Mouse (Mus musculus) midbrain, embryonic 11.5 days (tissue): ENCODE measurements at regions not wholly inside any gene's neighbourhood (a gene's known extent, or its start where the extent isn't known, plus 50 kb on each side); places are given as distances from the start of the nearest gene placed in this dataset.
"Not testable (repeated sequence)": the region's sequence is repeated elsewhere in the genome, so short reads cannot be mapped to it uniquely, and the experiment has no call there.

Source experiments
- ATAC-seq: fragments of 200-750 bp; cut with Nextera tagmentation; 2 replicates; pipeline ENCODE4 v1.8.0; 2017; ENCODE audit warnings: moderate TSS enrichment, moderate library complexity; ENCODE audit not compliant: low FRiP score
- DNase-seq: peaks from one replicate; pipeline ENCODE4 v3.0.0; 2015; ENCODE audit warnings: low spot score; ENCODE audit errors: missing footprints
- H3K27ac ChIP-seq: fragments of 300-500 bp; sonication (generic); 2 replicates; pipeline ENCODE4 v1.5.1; 2014; ENCODE audit warnings: low read depth, low read length
- H3K27me3 ChIP-seq: fragments of 300-500 bp; sonication (generic); 2 replicates; pipeline ENCODE4 v1.6.1; 2014; ENCODE audit warnings: mild to moderate bottlenecking, low read length, moderate library complexity, mixed read lengths; ENCODE audit not compliant: control insufficient read depth, insufficient read depth
- H3K36me3 ChIP-seq: fragments of 300-500 bp; sonication (generic); 2 replicates; pipeline ENCODE4 v1.6.1; 2014; ENCODE audit warnings: mild to moderate bottlenecking, low read length, moderate library complexity, mixed read lengths; ENCODE audit not compliant: control insufficient read depth, insufficient read depth
- H3K4me1 ChIP-seq: fragments of 300-500 bp; sonication (generic); 2 replicates; pipeline ENCODE4 v1.6.1; 2014; ENCODE audit warnings: low read length; ENCODE audit not compliant: control insufficient read depth, insufficient read depth
- H3K4me2 ChIP-seq: fragments of 300-500 bp; sonication (generic); 2 replicates; pipeline ENCODE4 v1.6.1; 2014; ENCODE audit warnings: mild to moderate bottlenecking, moderate library complexity
- H3K4me3 ChIP-seq: fragments of 300-500 bp; sonication (generic); 2 replicates; pipeline ENCODE4 v1.5.1; 2014; ENCODE audit warnings: low read depth, low read length
- H3K9ac ChIP-seq: fragments of 300-500 bp; sonication (generic); 2 replicates; pipeline ENCODE4 v1.6.1; 2014; ENCODE audit warnings: low read length
- H3K9me3 ChIP-seq: fragments of 300-500 bp; sonication (generic); 2 replicates; pipeline ENCODE4 v1.6.1; 2016; ENCODE audit warnings: low read length; ENCODE audit not compliant: control insufficient read depth
- WGBS: fragments of 180-500 bp; shearing (Covaris S2); extraction: QIAGEN DNeasy Blood & Tissue Kit; methylation state at CpG from one replicate; pipeline ENCODE4 v1.1.7; 2014; 5-methylcytosine and 5-hydroxymethylcytosine counted together

DNA sequence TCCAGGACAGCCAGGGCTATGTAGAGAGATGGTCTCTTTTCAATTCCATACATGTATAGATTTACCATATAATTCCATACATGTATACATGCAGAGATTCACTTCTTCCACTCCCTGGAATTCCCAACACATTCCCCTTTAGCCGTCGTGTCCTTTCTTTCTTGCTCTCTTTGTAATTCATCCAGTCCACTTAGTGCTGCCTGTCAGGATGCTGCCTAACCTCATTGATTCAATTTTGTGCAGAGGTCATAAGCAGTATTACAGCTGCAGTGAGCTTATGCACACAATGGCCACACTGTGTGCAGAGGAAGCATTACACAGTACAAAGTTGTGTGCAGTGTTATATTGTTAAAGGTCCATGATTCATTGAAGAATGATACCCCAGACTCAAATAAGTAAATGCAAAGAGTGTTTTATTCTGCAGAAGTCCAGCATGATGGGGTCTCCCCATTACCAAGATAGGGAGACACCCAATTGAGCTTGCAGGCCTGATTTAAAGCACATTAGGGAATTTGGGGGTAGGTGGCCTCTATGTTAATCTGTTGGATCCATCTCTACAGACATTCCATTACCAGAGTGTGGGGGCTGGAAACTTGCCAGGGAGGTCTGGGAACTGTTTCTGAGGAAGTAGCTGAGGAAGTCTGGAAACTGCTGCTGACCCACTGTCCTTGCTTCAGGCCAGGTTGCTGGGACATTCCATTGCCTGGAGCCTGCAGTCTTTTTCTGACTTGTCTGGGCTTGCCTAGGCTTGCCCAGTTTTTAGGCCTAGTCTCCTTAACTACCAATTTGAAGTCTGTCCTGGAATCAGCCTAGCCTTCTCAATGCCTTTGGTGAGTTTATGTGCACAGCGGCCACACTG, 72.8 kb downstream of the Fam161a start:
- DNase-seq (no peak), ATAC-seq (no peak)
- H3K4me1 ChIP-seq, result no peaks in the 10 kb centered on the region
- H3K9ac ChIP-seq, result no peak overlapping the region
- H3K27me3 ChIP-seq, result no peaks in the 10 kb centered on the region
- no peaks in the 10 kb centered on the region for H3K36me3 ChIP-seq
- WGBS, result 64% methylated on average over 3 of the region's 3 CpGs
- no peak overlapping the region for H3K27ac ChIP-seq
- H3K4me2 ChIP-seq, result no peak overlapping the region
- H3K4me3 ChIP-seq, result no peak overlapping the region
- no peaks in the 10 kb centered on the region for H3K9me3 ChIP-seq

- Histone ChIP-seq H3K27ac (no peak overlapping the region), H3K4me2 (no peak overlapping the region), H3K36me3 (no peaks in the 10 kb centered on the region), H3K4me3 (no peak overlapping the region), H3K9ac (no peak overlapping the region), H3K4me1 (no peaks in the 10 kb centered on the region), H3K9me3 (no peaks in the 10 kb centered on the region), H3K27me3 (no peaks in the 10 kb centered on the region)
- WGBS, result 51% methylated on average over 4 of the region's 4 CpGs
- DNase-seq (no peak), ATAC-seq (no peak)
These were observed 74.3 kb downstream of the Fam161a start for GRCm38 (mm10) chr11:23081616-23082015.

DNA sequence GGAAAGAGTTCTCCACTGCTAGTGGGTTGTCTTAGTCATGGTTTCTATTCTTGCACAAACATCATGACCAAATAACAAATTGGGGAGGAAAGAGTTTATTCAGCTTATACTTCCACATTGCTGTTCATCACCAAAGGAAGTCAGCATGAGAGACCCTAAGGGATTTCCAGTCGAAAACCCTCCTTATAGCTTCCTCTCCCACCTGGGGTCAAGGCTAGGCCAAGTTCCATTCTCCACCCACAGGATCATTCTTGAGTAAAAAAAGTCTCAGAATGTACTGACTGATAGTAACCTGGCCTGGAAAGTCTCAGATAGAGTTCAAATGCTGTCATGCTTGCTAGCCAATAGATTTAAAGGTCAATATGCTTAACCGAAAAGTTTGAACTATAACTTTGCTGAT, 76.5 kb downstream of the Fam161a start:
- 86% methylated on average over 2 of the region's 2 CpGs for WGBS
- not testable (repeated sequence) for H3K27ac ChIP-seq, H3K9me3 ChIP-seq, H3K4me3 ChIP-seq, DNase-seq, H3K36me3 ChIP-seq, ATAC-seq, H3K4me1 ChIP-seq, H3K27me3 ChIP-seq, H3K9ac ChIP-seq, H3K4me2 ChIP-seq

GRCm38 (mm10) chr11:23095287-23095686, 88.0 kb downstream of the Fam161a start:
- DNase-seq, result no peak
- Histone ChIP-seq H3K4me1 (no peaks in the 10 kb centered on the region), H3K4me3 (no peak overlapping the region), H3K27me3 (no peaks in the 10 kb centered on the region), H3K9ac (no peak overlapping the region), H3K36me3 (no peaks in the 10 kb centered on the region), H3K4me2 (no peak overlapping the region), H3K9me3 (no peaks in the 10 kb centered on the region; the same call in 1 of the 2 replicates), H3K27ac (no peak overlapping the region)
- 85% methylated on average over 5 of the region's 5 CpGs for WGBS
- no peak for ATAC-seq

DNA sequence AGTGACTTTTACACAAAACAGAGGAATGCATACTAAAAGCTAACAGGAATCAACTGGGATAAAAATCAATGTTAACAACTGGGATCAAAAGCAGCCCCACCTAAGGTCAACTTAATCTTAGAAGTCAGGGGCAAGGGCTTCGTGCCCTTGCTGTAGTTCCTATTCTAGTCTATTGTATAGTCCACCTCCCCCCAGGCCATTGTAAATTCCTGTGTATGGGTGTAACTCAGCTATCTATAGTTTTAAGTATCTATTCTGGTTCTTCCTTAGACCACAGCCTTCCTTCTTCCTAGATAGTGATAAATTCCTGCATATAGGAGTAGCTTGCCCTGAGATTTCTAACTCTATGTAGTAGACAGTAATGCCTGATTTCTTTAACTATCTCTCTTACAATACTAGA, 88.4 kb downstream of the Fam161a start:
- H3K36me3 ChIP-seq, DNase-seq: not testable (repeated sequence)
- 58% methylated on average over 1 of the region's 1 CpGs for WGBS

DNA sequence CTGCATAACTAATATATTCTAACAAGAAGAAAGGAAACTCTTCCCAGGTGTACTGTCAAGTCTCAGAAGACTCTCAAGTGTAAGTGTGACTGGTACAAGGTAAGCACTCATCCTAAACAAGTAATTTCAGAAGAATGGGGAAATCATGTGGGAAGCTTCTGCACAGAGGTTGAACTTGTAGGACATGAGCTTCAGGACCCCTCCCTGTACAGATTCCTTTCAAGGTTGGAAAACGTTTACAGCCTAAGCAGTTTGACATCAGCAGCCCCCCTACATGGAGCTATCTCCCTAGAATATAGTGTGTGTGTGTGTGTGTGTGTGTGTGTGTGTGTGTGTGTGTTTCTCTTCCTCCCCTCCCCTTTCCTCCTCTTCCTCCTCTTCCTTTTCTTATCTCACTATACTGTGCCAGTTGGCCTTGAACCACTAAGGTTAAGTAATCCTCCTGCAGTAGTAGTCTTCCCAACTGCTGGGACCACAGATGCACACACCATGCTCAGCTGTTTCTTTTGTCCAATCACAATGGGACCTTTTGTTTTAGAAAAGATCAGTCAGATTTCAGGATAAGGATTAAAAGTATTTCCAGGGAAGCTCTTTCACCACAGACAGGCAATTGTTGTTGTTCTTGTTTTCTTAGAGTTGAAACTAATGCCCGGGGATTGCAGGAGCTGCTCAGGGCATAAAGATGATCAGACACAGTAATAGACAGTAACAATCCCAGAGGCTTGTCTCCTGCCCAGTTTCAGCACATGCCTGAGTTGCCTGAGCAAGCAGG, 89.3 kb downstream of the Fam161a start:
- Histone ChIP-seq H3K4me2 (no peak overlapping the region), H3K27ac (no peak overlapping the region), H3K9me3 (no peaks in the 10 kb centered on the region; the same call in 1 of the 2 replicates), H3K4me3 (no peak overlapping the region), H3K9ac (no peak overlapping the region), H3K27me3 (no peaks in the 10 kb centered on the region), H3K4me1 (no peaks in the 10 kb centered on the region), H3K36me3 (no peaks in the 10 kb centered on the region)
- ATAC-seq, result no peak
- WGBS, result 54% methylated on average over 2 of the region's 2 CpGs
- DNase-seq, result no peak

More for the DNA sequence above, 88.4 kb downstream of the Fam161a start:
- ATAC-seq, H3K27ac ChIP-seq, H3K9me3 ChIP-seq, H3K4me1 ChIP-seq, H3K27me3 ChIP-seq, H3K9ac ChIP-seq, H3K4me3 ChIP-seq, H3K4me2 ChIP-seq: not testable (repeated sequence)

DNA sequence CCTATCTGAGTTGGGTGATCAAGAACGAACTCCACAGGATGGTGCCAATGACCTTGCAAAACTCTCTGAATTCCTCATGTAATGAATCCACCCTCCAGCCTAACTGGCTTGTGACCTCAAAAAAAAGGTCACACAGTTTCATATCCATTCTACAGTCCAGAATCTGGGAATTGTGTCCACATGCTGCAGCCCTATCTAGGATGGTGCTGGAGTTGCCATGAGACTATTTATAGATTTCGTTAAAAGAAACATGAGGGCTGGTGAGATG, 89.8 kb downstream of the Fam161a start:
- no peaks in the 10 kb centered on the region; the same call in 1 of the 2 replicates for H3K9me3 ChIP-seq
- no peak overlapping the region for H3K9ac ChIP-seq
- no peak overlapping the region for H3K4me3 ChIP-seq
- H3K4me1 ChIP-seq, result no peaks in the 10 kb centered on the region
- 81% methylated on average over 2 of the region's 2 CpGs for WGBS
- no peak overlapping the region for H3K27ac ChIP-seq
- no peaks in the 10 kb centered on the region for H3K36me3 ChIP-seq
- ATAC-seq, result no peak
- H3K4me2 ChIP-seq, result no peak overlapping the region
- H3K27me3 ChIP-seq, result no peaks in the 10 kb centered on the region
- no peak for DNase-seq

- no peaks in the 10 kb centered on the region; the same call in 1 of the 2 replicates for H3K9me3 ChIP-seq
- no peak overlapping the region for H3K27ac ChIP-seq
- no peaks in the 10 kb centered on the region for H3K4me1 ChIP-seq
- no peaks in the 10 kb centered on the region for H3K27me3 ChIP-seq
- H3K4me3 ChIP-seq, result no peak overlapping the region
- ATAC-seq, result no peak
- H3K9ac ChIP-seq, result no peak overlapping the region
- H3K36me3 ChIP-seq, result no peaks in the 10 kb centered on the region
- WGBS, result 83% methylated on average over 9 of the region's 9 CpGs
- DNase-seq, result no peak
- H3K4me2 ChIP-seq, result no peak overlapping the region
These were observed 107.3 kb downstream of the Fam161a start for GRCm38 (mm10) chr11:23114636-23115035.

- Histone ChIP-seq H3K4me3 (no peak overlapping the region), H3K4me2 (no peak overlapping the region), H3K27me3 (no peaks in the 10 kb centered on the region), H3K4me1 (no peaks in the 10 kb centered on the region), H3K36me3 (no peaks in the 10 kb centered on the region), H3K9ac (no peak overlapping the region), H3K27ac (no peak overlapping the region), H3K9me3 (no peaks in the 10 kb centered on the region)
- 88% methylated on average over 11 of the region's 11 CpGs for WGBS
- ATAC-seq (no peak), DNase-seq (no peak)
These were observed 113.3 kb downstream of the Fam161a start for GRCm38 (mm10) chr11:23120533-23121210.
